Mouse (Mus musculus) neural tube, embryonic 10.5 days (tissue): ENCODE measurements around the gene Tpst2.

ENCODE experiments used
- DNase-seq: peaks from one replicate; pipeline ENCODE4 v3.0.0-alpha.2; 2017; ENCODE audit warnings: low spot score; ENCODE audit errors: extremely low spot score

Gene Tpst2

GRCm38 (mm10) chr5:112276267-112276873 lies at the start of gene Tpst2:
Gene Tpst2, plus strand, starts transcription at chr5:112276691.
- DNase-seq = peak; percentile 99

- DNase-seq = no peak
Observed at GRCm38 (mm10) chr5:112227354-112227753, 49.1 kb upstream of the Tpst2 start.

- no peak for DNase-seq
Observed at GRCm38 (mm10) chr5:112227898-112228239, 48.6 kb upstream of the Tpst2 start.

- peak; percentile 76 for DNase-seq
Observed at GRCm38 (mm10) chr5:112228240-112229076, 48.0 kb upstream of the Tpst2 start.

GRCm38 (mm10) chr5:112235806-112236205 lies 40.7 kb upstream of the Tpst2 start:
- no peak for DNase-seq

GRCm38 (mm10) chr5:112236631-112237030 lies 39.9 kb upstream of the Tpst2 start:
- no peak for DNase-seq

GRCm38 (mm10) chr5:112237439-112237838 lies 39.1 kb upstream of the Tpst2 start:
- peak; percentile 86 for DNase-seq

- DNase-seq = no peak
Observed at GRCm38 (mm10) chr5:112237866-112238570, 38.5 kb upstream of the Tpst2 start.

GRCm38 (mm10) chr5:112238781-112239482 lies 37.6 kb upstream of the Tpst2 start:
- DNase-seq = peak; percentile 49

GRCm38 (mm10) chr5:112240761-112241160 lies 35.7 kb upstream of the Tpst2 start:
- DNase-seq = peak; percentile 93

GRCm38 (mm10) chr5:112241849-112242248 lies 34.6 kb upstream of the Tpst2 start:
- no peak for DNase-seq

GRCm38 (mm10) chr5:112242361-112242778 lies 34.1 kb upstream of the Tpst2 start:
- no peak for DNase-seq

- DNase-seq = no peak
Observed at GRCm38 (mm10) chr5:112243041-112243440, 33.5 kb upstream of the Tpst2 start.

GRCm38 (mm10) chr5:112243539-112244274 lies 32.8 kb upstream of the Tpst2 start:
- no peak for DNase-seq

- DNase-seq = no peak
Observed at GRCm38 (mm10) chr5:112244275-112244562, 32.3 kb upstream of the Tpst2 start.

- DNase-seq = no peak
Observed at GRCm38 (mm10) chr5:112244890-112245615, 31.4 kb upstream of the Tpst2 start.

GRCm38 (mm10) chr5:112247399-112247798 lies 29.1 kb upstream of the Tpst2 start:
- no peak for DNase-seq

GRCm38 (mm10) chr5:112249106-112249505 lies 27.4 kb upstream of the Tpst2 start:
- DNase-seq = no peak

- no peak for DNase-seq
Observed at GRCm38 (mm10) chr5:112252400-112252799, 24.1 kb upstream of the Tpst2 start, which contains the start of gene Cryba4. Gene Cryba4, minus strand, starts transcription at chr5:112252518.

GRCm38 (mm10) chr5:112253169-112253568 lies 23.3 kb upstream of the Tpst2 start:
- no peak for DNase-seq
